Mouse (Mus musculus): Measurements from ENCODE around the gene Il15ra. TPM values are rescaled to one million over a fixed set of nuclear protein-coding genes. Genes with fewer than 3 reads are reported as not detected.
A peak's percentile ranks its signal among the peaks of the same experiment; 100 is the strongest.

The Il15ra gene
- polyA plus RNA-seq, 1 experiment: 16.5 TPM

DNA sequence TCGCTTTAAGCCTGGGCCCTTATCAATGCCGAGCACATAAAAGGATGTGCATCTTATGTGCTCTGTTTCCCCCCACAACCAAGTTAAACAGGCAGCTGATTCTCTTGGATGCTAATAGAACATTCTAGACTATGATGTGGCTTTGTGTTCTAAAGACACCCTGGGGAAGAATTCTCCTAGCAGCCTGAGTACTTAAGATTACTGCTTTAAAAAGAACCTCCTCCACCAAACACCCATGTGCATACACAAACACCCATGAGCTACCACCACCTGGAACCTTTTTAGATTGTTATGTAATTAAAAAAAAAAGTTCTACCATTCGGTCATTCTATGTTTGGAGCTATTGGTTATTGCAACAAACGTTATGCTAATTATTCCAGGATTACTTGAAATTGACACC lies 67.3 kb downstream of the Il15ra start:
- TF ChIP-seq POLR2A (IDR thresholded peaks at IDR 0.05; ENCODE audit: borderline replicate concordance, insufficient read depth, low read length): no peak
- no peak for TF ChIP-seq CTCF (IDR thresholded peaks at IDR 0.05; ENCODE audit: borderline replicate concordance, insufficient read depth, low read depth, low read length)
- no peak overlapping the region for H3K27ac ChIP-seq (ENCODE audit: insufficient read depth, low read length)
- H3K27me3 ChIP-seq (ENCODE audit: control insufficient read depth, insufficient read depth, low read length): no peaks in the 10 kb centered on the region
- peaks cover 1% of the 10 kb centered on the region; the same call in 1 of the 2 replicates for H3K4me1 ChIP-seq (ENCODE audit: control insufficient read depth, insufficient read depth, low read length)
- WGBS: 87% methylated on average over 4 of the region's 4 CpGs
- DNase-seq: no peak
- H3K4me3 ChIP-seq (replicated peaks; ENCODE audit: insufficient read depth, low read depth, low read length): no peak overlapping the region

DNA sequence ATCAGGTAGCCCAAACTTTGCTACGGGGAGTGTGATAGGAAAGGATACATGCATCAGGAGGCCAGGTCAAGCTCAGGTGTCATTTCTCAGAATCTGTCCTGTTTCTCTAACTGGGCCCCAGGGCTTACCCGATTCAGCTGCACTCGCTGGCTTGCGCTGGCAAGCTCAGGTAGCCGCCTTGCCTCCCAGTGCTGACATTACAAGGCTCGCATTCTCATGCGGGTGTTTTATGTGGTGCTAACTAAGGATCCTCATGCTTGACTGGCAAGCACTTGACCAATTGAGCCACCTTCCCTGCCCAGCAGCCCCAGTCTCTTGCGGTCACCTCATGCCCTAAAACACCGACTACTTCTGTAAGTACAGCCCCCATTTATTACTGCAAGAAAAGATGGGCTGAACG lies 69.3 kb downstream of the Il15ra start:
- 93% methylated on average over 10 of the region's 10 CpGs for WGBS
- no peak for TF ChIP-seq POLR2A (IDR thresholded peaks at IDR 0.05; ENCODE audit: borderline replicate concordance, insufficient read depth, low read length)
- no peak for TF ChIP-seq CTCF (IDR thresholded peaks at IDR 0.05; ENCODE audit: borderline replicate concordance, insufficient read depth, low read depth, low read length)

DNA sequence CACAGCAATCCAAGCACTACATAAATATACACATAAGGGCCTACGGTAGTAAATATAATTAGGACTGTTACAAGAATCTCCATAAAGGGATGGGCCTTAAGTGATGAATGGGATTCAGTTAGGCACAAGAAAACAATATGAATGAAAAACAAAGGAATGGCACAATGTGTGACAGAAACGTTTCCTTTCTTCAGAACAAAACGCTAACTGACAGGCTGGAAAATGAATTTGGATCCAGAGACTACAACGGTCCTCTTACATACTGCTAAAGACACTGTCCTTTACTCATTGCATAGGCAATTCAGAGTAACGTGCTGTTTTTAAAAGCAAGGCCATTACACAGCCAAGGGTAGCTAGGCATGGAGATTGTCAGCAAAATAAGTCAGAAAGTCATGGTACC lies 70.0 kb downstream of the Il15ra start:
- Histone ChIP-seq H3K27ac (ENCODE audit: insufficient read depth, low read length) (no peak overlapping the region), H3K4me1 (ENCODE audit: control insufficient read depth, insufficient read depth, low read length) (peaks cover 4% of the 10 kb centered on the region; the same call in 1 of the 2 replicates), H3K27me3 (ENCODE audit: control insufficient read depth, insufficient read depth, low read length) (no peaks in the 10 kb centered on the region), H3K4me3 (replicated peaks; ENCODE audit: insufficient read depth, low read depth, low read length) (no peak overlapping the region)
- TF ChIP-seq CTCF (IDR thresholded peaks at IDR 0.05; ENCODE audit: borderline replicate concordance, insufficient read depth, low read depth, low read length) (no peak), POLR2A (IDR thresholded peaks at IDR 0.05; ENCODE audit: borderline replicate concordance, insufficient read depth, low read length) (no peak)
- WGBS: 63% methylated on average over 5 of the region's 5 CpGs
- DNase-seq: no peak

More for the DNA sequence above, 69.3 kb downstream of the Il15ra start:
- peaks cover 1% of the 10 kb centered on the region; the same call in 1 of the 2 replicates for H3K4me1 ChIP-seq (ENCODE audit: control insufficient read depth, insufficient read depth, low read length)
- no peak overlapping the region for H3K4me3 ChIP-seq (replicated peaks; ENCODE audit: insufficient read depth, low read depth, low read length)
- no peaks in the 10 kb centered on the region for H3K27me3 ChIP-seq (ENCODE audit: control insufficient read depth, insufficient read depth, low read length)
- no peak for DNase-seq
- H3K27ac ChIP-seq (ENCODE audit: insufficient read depth, low read length): no peak overlapping the region

DNA sequence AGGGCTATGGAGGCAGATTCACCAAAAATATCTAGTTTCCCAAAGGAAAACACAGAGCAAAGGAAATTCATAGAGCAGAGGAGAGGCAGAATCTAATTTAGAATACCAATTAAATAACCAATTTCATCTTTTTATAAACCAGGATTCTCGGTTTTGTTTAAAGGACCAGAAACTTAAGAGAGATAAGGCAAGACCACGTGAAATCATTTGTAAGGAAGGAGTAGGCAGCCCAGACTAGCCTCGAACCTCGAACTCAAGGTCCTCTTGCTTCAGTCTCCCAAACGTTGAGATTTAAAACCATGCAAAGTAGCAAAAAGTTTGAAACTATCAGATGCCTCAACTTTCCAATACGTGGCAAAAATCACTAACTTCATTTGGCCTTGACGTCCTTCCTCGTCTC lies 71.3 kb downstream of the Il15ra start:
- 56% methylated on average over 8 of the region's 8 CpGs for WGBS
- Histone ChIP-seq H3K4me3 (replicated peaks; ENCODE audit: insufficient read depth, low read depth, low read length) (peak overlapping the region; percentile 70), H3K27me3 (ENCODE audit: control insufficient read depth, insufficient read depth, low read length) (no peaks in the 10 kb centered on the region), H3K27ac (ENCODE audit: insufficient read depth, low read length) (no peak overlapping the region), H3K4me1 (ENCODE audit: control insufficient read depth, insufficient read depth, low read length) (peaks cover 4% of the 10 kb centered on the region; the same call in 1 of the 2 replicates)
- TF ChIP-seq CTCF (IDR thresholded peaks at IDR 0.05; ENCODE audit: borderline replicate concordance, insufficient read depth, low read depth, low read length): no peak
- TF ChIP-seq POLR2A (IDR thresholded peaks at IDR 0.05; ENCODE audit: borderline replicate concordance, insufficient read depth, low read length): no peak
- no peak for DNase-seq

DNA sequence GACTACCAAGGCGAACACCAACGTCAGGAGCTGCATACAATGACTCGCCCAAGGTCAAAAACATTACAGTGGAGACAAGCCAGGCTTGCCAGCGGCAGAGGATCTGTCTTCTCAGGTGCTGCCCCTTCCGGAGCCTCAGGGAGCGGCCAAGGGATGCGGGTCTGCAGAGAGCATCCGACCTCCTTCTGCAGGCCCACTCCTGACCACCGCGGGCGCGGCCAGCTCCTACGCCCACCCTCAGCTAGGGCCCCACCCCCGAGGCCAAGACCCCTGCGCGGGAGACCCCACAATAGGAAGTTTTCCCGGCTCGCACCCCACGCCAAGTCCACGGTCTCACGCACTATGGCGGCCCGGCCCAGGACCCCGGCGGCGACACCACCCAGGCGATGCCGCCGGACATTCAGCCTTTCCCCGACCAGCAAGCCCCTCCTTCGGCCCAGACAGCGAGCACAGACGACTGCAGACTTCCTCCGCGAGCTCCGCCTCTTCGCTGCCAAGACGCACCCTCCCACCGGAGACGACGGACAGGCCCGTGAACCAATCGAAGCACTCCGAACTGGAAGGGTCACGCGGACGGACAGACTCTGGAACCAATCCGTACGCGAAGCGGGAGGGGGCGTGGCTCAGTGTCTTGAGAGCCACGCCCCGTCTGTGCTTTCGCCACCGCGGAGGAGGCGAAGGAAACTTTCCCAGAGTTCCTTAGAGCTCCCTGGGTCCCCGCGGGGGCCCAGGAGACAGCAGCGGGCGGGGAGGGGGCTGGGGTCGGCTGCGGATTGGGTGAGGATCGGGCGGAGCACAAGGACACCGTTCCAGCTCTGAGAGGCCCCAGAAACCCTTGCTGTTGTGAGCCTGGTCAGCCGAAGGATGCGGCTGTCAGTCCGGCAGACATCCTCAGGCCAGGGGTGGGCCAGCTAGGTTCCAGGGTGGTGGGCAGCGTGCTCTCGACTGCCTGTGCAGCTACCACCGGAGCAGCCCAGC lies 72.3 kb downstream of the Il15ra start, which contains the start of the genes Fbh1 and Ankrd16:
Gene Fbh1 (minus strand): TSS at position 492 of the 978 bp plus-strand sequence.
Gene Ankrd16 (plus strand): TSS at position 786 of the 978 bp plus-strand sequence.
- DNase-seq: peak; percentile 100
- Histone ChIP-seq H3K27me3 (ENCODE audit: control insufficient read depth, insufficient read depth, low read length) (no peaks in the 10 kb centered on the region), H3K4me1 (ENCODE audit: control insufficient read depth, insufficient read depth, low read length) (peaks cover 4% of the 10 kb centered on the region; the same call in 1 of the 2 replicates), H3K27ac (ENCODE audit: insufficient read depth, low read length) (peak within 1 kb of the TSS; percentile 78), H3K4me3 (replicated peaks; ENCODE audit: insufficient read depth, low read depth, low read length) (peak within 1 kb of the TSS; percentile 73)
- under 1% methylated on average over 73 of the region's 73 CpGs for WGBS
- TF ChIP-seq POLR2A (IDR thresholded peaks at IDR 0.05; ENCODE audit: borderline replicate concordance, insufficient read depth, low read length): peak; percentile 52; the same call in 1 of the 2 replicates
- 0 out of 2 replicates have a peak, but pooled peaks have one; percentile 5 for TF ChIP-seq CTCF (IDR thresholded peaks at IDR 0.05; ENCODE audit: borderline replicate concordance, insufficient read depth, low read depth, low read length)

DNA sequence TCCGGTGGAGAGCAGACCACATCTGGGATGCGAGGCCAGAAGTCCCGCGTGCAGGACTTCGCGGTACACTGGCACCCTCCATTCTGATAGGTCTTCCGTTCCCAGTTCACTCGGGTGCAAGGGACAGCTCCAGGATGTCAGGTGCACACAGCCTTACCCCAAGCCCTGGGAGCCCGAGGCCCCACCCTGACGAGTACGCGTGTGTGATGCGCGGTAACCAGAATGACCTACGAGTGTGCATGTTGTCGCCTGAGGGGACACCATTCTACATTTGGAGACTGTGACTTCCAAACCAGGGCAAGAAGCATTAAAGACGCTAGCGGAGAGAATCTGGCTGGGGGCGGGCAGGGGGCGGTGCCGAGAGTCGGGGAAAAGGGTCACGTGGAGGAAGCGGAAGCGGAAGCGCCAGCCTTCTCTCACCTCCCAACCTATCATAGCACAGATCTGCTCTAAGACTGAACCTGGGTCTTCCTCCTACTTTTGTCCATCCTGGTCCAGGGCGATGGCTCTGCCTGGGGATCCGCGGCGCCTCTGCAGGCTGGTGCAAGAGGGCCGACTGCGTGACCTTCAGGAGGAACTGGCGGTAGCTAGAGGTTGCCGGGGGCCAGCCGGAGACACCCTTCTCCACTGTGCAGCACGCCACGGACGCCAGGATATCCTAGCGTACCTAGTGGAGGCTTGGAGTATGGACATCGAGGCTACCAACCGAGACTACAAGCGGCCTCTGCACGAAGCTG lies 73.2 kb downstream of the Il15ra start:
- DNase-seq: peak; percentile 85 to 86
- peak overlapping the region; percentile 78 for H3K27ac ChIP-seq (ENCODE audit: insufficient read depth, low read length)
- H3K27me3 ChIP-seq (ENCODE audit: control insufficient read depth, insufficient read depth, low read length): no peaks in the 10 kb centered on the region
- peak overlapping the region; percentile 73 for H3K4me3 ChIP-seq (replicated peaks; ENCODE audit: insufficient read depth, low read depth, low read length)
- peak; percentile 16; the same call in 1 of the 2 replicates for TF ChIP-seq CTCF (IDR thresholded peaks at IDR 0.05; ENCODE audit: borderline replicate concordance, insufficient read depth, low read depth, low read length)
- peak; percentile 71 for TF ChIP-seq POLR2A (IDR thresholded peaks at IDR 0.05; ENCODE audit: borderline replicate concordance, insufficient read depth, low read length)
- peaks cover 9% of the 10 kb centered on the region; the same call in 1 of the 2 replicates for H3K4me1 ChIP-seq (ENCODE audit: control insufficient read depth, insufficient read depth, low read length)
- under 1% methylated on average over 43 of the region's 43 CpGs for WGBS

Other genes with a start within 250 kb of the Il15ra start
- 33.8 and 38.2 TPM in 2 replicates for gene Pfkfb3, start 151.2 kb upstream of the Il15ra start, polyA plus RNA-seq (2012; rRNA removed)
- 136 and 137 TPM in 2 replicates for gene Rbm17, start 101.1 kb upstream of the Il15ra start, polyA plus RNA-seq (2012; rRNA removed)
- gene Gm17490, start 79.0 kb upstream of the Il15ra start, polyA plus RNA-seq (2012; rRNA removed): not detected in 2 replicates
- 0.22 and 0.28 TPM in 2 replicates for gene Il2ra, start 62.5 kb upstream of the Il15ra start, polyA plus RNA-seq (2012; rRNA removed)
- 66.8 and 71.9 TPM in 2 replicates for gene Fbh1, start 72.3 kb downstream of the Il15ra start, polyA plus RNA-seq (2012; rRNA removed)
- 92.5 and 95.3 TPM in 2 replicates for gene Ankrd16, start 72.6 kb downstream of the Il15ra start, polyA plus RNA-seq (2012; rRNA removed)